Mouse (Mus musculus) left cerebral cortex, postnatal 25 days (tissue): ENCODE data around the gene 1700001C19Rik. TPM values are rescaled to one million over a fixed set of nuclear protein-coding genes. Genes with fewer than 3 reads are reported as not detected.

Source experiments
- DNase-seq, 2 experiments: peaks; one replicate each; pipeline ENCODE4 v3.0.0; 2022; ENCODE audit warnings: low spot score in 2 of 2, mixed read lengths in 1 of 2
- intact Hi-C: fragments of 180-260 bp; cut with DNase I; formaldehyde crosslinking; loops from one replicate; pipeline ENCODE4 v1.15.1; 2025
- total RNA-seq, 2 experiments: library from RNA; stranded (reverse); gene quantifications; 2 replicates each; pipeline ENCODE4 v1.2.3; 2021

The 1700001C19Rik gene
- total RNA-seq: under 1 TPM in 1 of 2 experiments, not detected in 1; 0.39 TPM

GRCm38 (mm10) chr17:47436907-47437547, at the start of gene 1700001C19Rik:
1700001C19Rik (minus strand) TSS chr17:47437376.
- intact Hi-C loops: no loop called here
- DNase-seq: no peak

- intact Hi-C loops: no loop called here
- DNase-seq: no peak
These were observed 48.6 kb upstream of the 1700001C19Rik start for GRCm38 (mm10) chr17:47485791-47486190.

GRCm38 (mm10) chr17:47484993-47485392, 47.8 kb upstream of the 1700001C19Rik start:
- intact Hi-C loops: loop anchor here (5.0 kb wide), 1 partner anchor 98 kb away; the partner anchor contains the start of gene Guca1b
- no peak for DNase-seq

GRCm38 (mm10) chr17:47484241-47484921, 47.2 kb upstream of the 1700001C19Rik start:
- intact Hi-C loops: loop anchor here (5.0 kb wide), 1 partner anchor 97 kb away; the partner anchor contains the start of gene Guca1b
- DNase-seq: no peak

GRCm38 (mm10) chr17:47482401-47482800, 45.2 kb upstream of the 1700001C19Rik start:
- peak in 1 of 2 experiments; percentile 32 for DNase-seq

GRCm38 (mm10) chr17:47479887-47480286, 42.7 kb upstream of the 1700001C19Rik start:
- intact Hi-C loops: loop anchor here (5.0 kb wide), 1 partner anchor 93 kb away; the partner anchor contains the start of gene Guca1b
- DNase-seq: no peak

More at GRCm38 (mm10) chr17:47482401-47482800, 45.2 kb upstream of the 1700001C19Rik start:
- intact Hi-C loops: loop anchor here (5.0 kb wide), 1 partner anchor 95 kb away; the partner anchor contains the start of gene Guca1b

- DNase-seq: no peak
- intact Hi-C loops: no loop called here
These were observed 38.5 kb upstream of the 1700001C19Rik start for GRCm38 (mm10) chr17:47475714-47476113.

GRCm38 (mm10) chr17:47475181-47475580, 38.0 kb upstream of the 1700001C19Rik start:
- DNase-seq: no peak
- intact Hi-C loops: no loop called here

- intact Hi-C loops: no loop called here
- DNase-seq: no peak
These were observed 37.1 kb upstream of the 1700001C19Rik start for GRCm38 (mm10) chr17:47474250-47474649.

- intact Hi-C loops: no loop called here
- no peak for DNase-seq
These were observed 36.3 kb upstream of the 1700001C19Rik start for GRCm38 (mm10) chr17:47473434-47473974.

GRCm38 (mm10) chr17:47472435-47473350, 35.5 kb upstream of the 1700001C19Rik start:
- intact Hi-C loops: no loop called here
- peak in 1 of 2 experiments; percentile 28 for DNase-seq

GRCm38 (mm10) chr17:47470686-47471085, 33.5 kb upstream of the 1700001C19Rik start:
- DNase-seq: no peak
- intact Hi-C loops: no loop called here

- intact Hi-C loops: no loop called here
- no peak for DNase-seq
These were observed 32.9 kb upstream of the 1700001C19Rik start for GRCm38 (mm10) chr17:47470121-47470520.

GRCm38 (mm10) chr17:47469642-47470041, 32.5 kb upstream of the 1700001C19Rik start:
- intact Hi-C loops: no loop called here

GRCm38 (mm10) chr17:47468466-47468865, 31.3 kb upstream of the 1700001C19Rik start:
- no peak for DNase-seq
- intact Hi-C loops: no loop called here

More at GRCm38 (mm10) chr17:47469642-47470041, 32.5 kb upstream of the 1700001C19Rik start:
- DNase-seq: no peak

- DNase-seq: no peak
- intact Hi-C loops: no loop called here
These were observed 30.9 kb upstream of the 1700001C19Rik start for GRCm38 (mm10) chr17:47468063-47468462.

- intact Hi-C loops: no loop called here
- DNase-seq: no peak
These were observed 30.5 kb upstream of the 1700001C19Rik start for GRCm38 (mm10) chr17:47467659-47468058.

- intact Hi-C loops: no loop called here
These were observed 29.1 kb upstream of the 1700001C19Rik start for GRCm38 (mm10) chr17:47466284-47466683.

GRCm38 (mm10) chr17:47465016-47465415, 27.8 kb upstream of the 1700001C19Rik start:
- intact Hi-C loops: no loop called here

More at GRCm38 (mm10) chr17:47466284-47466683, 29.1 kb upstream of the 1700001C19Rik start:
- DNase-seq: no peak

More at GRCm38 (mm10) chr17:47465016-47465415, 27.8 kb upstream of the 1700001C19Rik start:
- DNase-seq: no peak
